Mouse (Mus musculus) left cerebral cortex, adult 8-10 months (tissue): ENCODE measurements around the gene Gdnf. TPM values are rescaled to one million over a fixed set of nuclear protein-coding genes. Genes with fewer than 3 reads are reported as not detected.

ENCODE experiments used
- DNase-seq, 2 experiments: peaks; one replicate each; pipeline ENCODE4 v3.0.0; 2022; ENCODE audit warnings: low spot score in 2 of 2
- total RNA-seq, 4 experiments: library from RNA; stranded (reverse); gene quantifications; 2 replicates each; pipeline ENCODE4 v1.2.4; 2022

The Gdnf gene
- total RNA-seq: under 1 TPM; 0.54 to 0.82 (median 0.70) TPM

DNA sequence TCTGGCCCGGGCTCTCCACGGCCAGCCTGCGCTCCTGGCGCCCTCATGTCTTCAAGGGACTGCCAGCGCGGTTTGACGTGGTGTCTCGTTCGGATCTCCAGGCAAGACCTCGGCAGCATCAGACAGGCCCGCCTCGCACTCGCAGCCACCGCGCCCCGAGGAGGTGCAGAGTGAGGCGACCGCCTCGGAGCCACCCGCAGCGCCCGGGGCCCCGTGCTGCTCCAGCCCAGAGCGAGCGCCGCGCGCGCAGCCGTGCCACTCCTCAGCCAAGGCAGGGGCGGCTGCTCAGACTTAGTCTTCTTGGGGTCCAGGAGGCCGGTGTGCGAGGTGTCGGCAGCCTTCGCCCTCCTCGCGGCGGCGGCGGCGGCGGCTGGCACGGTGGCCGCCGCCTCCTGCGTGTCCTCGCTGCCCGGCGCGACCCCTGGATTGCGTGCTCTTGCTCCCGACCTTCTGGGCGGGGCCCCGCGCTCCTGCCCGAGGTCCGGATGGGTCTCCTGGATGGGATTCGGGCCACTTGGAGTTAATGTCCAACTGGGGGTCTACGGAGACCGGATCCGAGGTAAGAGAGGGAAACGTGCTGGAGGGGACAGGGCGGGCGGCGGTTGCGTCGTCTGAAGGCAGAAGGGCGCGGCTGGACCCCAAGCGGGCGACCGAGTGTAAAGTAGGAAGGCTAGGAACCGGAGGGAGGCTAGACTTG lies at the start of gene Gdnf:
TSS of gene Gdnf (plus strand) at position 291 of the 697 bp plus-strand sequence.
- DNase-seq: no peak

DNA sequence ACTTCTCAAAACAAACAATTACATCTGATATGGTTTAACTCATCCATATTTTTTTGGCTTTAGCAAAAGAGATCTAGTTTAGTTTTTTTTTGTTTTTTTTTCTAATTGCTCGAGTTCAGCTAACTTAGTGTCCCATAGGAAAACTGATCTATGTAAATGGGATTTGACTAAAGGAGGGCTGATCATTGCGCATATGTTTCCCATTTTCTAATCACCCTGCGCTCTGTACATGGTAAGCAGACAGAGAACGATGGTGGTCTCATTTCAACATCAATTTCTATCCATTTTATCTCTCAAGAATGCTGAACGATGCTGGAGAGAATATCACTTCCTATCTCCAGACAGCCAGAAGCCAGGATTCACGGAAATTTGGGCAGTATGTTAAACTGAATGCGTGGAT lies 43.5 kb upstream of the Gdnf start:
- no peak for DNase-seq

DNA sequence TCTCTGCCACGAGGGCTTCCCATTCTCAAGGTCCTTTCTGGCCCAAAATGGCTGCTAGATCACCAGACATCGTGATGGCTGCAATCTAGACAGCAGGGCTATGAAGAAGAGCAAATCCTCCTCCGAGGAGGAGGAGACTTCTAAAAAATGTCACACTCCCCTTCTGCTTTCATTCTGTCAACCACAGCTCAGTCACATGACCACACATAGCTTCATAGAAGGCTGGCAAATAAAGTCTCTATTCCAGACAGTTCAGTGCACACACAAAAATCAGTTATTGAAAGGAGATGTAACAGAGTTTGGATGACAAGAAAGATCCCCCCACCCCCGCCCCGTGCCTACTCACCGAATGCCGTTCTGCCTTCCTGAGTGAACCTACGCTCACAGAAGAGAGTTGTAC lies 37.7 kb upstream of the Gdnf start:
- DNase-seq: no peak

DNA sequence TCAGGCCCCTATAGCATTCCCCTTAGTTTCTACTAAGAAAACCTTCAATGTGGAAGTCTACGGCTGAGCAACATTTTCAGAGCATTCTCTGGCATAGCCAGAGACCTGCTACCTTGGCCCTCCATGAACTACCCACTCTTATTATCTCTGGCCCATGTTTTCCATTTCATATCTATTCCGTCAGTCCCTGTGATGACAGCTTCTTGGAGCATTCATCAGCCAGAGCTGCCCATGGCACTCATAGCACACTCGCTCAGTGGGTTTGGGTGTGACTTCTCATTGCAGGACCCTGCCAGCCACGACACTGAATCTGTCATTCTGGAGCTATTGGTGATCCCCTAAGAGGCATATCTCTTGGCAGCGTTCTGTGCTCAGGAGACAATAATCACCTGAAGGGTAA lies 29.1 kb upstream of the Gdnf start:
- no peak for DNase-seq

DNA sequence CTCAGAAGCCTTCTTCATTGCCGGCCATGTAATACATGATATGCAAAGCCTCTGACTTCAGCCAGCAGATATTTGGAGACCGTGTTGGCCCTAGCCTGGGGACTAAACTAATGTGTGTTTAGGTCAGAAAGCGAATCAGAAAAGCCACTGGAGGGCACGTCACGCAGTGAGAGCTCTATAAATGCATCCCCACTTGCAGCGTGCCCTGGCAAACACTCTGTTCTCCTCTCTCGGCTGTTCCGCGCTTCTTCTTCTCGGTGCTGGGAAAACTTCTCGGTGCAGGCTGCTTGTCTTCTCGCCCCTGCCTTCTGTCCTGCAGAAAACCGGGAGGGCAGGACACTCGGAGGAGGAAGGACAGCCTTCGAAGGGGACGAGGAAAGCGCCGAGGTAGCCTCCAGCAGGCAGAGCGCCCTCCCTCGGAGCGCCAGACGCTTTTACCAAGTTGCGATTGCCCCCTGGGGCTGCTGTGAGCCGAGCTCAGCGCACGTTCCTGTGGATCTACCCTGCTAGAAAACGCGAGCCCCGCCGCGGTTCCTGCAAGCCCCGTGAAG lies 730 bp upstream of the Gdnf start:
- DNase-seq: no peak

DNA sequence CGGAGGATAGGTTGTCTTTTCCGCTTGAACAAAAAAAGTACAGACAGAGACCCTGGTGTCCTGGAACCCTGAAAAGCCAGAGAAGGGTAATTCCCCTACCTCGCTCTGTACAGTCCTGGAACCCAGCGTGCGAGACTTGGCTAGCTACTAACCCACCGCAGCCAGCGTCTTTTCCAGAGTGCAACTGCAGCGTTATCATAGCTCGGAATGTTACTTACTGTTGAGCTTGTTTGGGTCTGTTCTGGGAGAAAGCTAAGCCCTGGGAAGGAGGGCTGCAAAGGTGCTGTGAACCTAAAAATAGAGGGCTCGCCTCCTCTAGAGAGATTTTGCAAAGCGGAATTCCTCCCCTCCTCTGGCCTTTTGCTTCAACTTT lies 593 bp downstream of the Gdnf start:
- no peak for DNase-seq

DNA sequence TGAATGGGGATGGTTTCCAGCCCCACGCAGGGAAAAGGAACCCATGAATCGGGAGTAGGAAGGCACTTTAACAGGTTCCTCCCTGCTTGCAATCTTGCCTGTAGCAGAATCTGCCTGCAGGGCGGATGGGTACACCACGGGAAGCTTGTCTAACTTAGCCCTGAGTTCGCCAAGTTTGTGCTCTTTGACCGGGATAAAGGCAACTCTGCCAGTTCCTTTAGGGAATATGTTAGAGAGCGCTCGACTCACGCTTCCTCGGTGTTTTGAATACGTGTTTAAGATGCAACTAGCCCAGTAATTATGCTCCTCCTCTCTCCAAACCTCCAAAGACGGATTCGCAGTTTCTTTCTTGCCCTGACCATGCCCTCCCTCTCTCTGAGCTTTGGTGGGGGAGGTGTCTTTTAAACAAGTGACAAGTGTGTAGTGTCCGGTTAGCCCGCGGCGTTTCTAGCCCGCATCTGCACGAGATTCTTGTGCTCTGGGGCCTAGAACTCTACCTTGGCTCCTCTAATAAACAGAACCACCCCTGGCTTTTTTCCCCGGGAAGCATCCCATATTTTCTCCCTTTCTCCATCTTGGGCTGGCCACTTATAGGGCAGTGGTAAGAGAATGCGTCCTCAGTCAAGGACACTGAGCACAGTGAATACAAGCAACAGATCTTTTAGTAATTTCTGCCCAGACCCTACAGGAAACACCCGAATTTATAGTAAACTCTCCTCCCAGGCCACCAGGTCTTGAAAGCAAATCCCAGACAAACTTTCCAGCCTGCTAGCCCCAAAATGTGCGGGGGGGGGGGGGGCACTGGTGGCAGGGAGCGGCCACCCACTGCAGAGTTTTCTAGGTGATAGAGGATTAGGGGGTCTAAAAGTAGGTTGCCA lies 1.4 kb downstream of the Gdnf start:
- no peak for DNase-seq

DNA sequence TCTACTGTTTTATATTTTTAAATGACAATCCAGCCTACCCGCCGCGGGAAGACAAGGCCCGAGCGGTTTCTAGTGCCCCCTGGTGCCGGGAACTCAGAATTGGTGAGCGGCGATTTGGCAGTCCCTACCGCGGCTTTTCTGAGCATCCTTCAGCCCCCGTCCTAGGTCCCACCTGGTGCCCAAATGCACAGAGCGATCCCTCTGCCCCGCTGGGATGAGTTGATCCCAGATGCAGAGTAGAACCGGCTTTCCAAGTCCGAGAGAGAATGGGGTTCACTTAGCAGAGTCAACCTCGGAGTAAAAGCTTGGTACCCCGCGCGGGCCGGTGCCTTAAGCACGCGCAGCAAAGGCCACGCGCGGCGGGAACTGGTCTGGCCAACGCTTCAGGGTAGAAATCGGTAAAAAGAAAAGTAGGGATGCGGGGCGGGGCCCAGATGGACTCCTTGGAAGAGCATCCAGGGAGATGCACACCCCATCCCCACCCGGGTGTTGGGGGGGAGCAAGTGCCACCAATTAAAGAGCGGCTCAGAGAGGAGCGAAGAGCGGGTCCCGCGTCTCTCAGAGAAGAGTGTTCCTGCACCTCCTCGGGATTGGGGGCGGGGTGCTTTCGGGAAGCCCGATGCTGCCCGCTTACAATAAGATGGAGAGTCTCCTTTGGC lies 2.4 kb downstream of the Gdnf start:
- peak in 1 of 2 experiments; percentile 70 for DNase-seq

DNA sequence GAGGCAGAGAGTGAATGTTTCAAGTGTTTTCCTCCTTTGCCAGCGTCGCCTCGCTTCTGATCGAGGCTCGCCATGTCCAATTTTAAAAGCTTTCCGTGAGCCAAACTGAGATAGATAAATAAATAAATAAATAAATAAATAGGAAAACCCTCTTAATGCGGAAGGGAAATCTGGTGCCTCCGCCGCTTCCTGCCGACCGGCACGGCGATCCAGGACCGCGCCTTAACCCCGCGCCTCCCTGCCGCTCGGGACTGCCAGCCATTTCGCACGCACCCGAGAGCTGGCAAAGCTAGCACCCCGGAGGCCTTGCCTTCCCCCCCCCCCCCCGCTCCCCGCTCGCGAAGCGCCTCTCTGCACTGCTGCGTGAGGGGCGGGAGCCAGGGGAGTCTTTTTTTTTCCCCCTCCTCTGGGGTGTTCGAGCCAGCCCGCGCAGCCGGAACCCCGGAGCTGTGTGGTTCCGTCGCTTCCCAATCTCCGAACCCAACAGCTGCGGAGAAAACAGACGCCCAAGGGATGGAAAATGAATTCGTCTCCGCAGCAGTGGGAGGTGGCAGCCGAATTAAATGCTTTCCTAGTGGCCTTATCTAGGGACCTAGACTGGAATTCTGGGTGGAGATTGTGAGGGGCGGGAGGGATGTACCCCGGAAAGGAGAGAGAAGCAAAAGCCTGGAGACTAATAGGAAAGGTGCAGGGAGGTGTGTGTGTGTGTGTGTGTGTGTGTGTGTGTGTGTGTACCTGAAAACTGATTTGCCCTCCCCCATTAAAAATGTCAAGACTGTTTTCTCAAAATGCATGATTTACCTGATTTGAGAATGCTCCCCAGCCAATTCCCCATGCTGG lies 3.1 kb downstream of the Gdnf start:
- no peak for DNase-seq

DNA sequence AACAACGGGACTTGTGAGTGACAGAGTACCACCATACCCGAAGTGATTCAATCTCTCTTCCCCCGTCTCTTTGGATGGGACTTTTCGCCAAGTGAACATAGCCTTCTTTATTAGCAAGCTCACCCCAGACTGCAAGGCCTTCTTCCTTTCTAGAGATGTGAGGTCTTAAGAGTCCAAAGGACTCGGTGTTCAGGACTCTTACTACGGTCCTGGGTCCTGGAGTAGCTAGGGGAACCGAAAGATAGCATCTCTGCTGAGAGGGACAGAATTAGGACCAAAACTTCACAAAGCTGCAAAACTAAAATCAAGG lies 3.7 kb downstream of the Gdnf start:
- DNase-seq: no peak

DNA sequence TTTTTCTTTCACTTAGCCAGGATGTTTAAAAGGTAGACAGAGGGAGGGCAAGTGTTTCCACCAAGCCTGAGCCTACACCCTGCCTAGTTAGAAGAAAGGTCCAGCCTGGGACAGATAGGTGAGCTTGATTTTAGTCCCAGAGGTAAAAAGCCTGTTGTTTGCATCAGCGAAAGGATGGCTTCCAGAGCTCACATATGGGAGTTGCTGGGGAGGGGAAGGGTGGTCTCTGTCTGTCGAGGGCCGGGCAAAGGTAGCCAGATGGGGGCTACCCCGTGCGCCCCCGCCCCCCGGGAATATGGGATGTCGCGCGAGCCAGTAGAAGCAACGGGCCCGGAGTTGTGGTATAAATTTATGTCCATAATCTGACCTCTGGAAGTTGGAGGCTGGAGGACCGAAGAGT lies 4.3 kb downstream of the Gdnf start:
- DNase-seq: no peak

DNA sequence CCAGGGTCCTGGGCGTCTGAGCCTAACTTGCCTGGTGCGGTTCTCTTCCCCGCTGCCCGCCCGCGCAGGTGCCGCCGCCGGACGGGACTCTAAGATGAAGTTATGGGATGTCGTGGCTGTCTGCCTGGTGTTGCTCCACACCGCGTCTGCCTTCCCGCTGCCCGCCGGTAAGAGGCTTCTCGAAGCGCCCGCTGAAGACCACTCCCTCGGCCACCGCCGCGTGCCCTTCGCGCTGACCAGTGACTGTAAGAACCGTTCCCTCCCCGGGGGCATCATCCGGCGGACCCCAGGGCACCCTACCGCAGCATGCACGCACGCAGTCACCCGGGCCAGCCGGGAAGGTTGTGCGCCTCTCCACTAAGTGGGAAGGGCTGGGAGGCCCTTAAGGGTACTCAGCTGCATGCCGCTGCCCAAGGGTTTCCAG lies 4.9 kb downstream of the Gdnf start:
- no peak for DNase-seq

DNA sequence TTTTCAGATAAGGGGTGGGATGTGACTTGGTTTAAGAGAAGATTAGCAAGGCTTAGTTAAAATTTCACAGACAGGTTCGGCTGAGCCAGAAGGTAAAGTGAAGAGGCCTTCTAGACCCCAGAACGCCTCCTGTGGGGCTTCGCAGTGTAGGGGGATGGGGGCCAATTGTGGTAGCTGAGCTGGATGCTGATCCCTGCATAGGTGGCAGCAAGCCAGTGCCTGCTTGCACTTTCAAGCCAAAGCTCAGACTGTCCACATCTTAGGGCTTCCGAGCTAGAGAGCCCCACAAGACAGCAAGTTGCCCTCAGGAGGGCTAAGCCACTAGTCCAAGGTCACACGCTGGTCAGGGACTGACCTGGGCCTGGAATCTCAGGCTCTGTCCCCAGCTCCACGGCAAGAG lies 13.2 kb downstream of the Gdnf start:
- DNase-seq: no peak

DNA sequence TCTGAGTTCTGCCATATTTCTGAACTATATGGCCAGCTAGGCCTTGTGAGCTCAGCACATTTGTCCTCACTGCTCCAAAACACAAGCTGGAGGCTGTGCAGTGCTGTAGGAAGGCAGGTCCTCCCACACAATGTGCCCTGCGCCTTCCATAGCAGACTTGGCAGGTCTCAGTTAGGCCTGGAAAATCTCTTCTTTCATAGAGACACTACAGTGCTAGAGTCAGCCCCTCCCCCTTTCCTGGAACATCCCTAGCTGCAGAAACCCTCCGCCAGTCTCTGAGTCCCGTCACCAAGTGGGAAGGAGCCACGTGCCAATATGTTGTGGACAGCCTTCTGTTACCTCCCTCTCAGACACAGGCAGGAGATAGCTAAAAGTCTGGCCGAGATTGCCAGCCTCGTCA lies 14.9 kb downstream of the Gdnf start:
- DNase-seq: no peak

DNA sequence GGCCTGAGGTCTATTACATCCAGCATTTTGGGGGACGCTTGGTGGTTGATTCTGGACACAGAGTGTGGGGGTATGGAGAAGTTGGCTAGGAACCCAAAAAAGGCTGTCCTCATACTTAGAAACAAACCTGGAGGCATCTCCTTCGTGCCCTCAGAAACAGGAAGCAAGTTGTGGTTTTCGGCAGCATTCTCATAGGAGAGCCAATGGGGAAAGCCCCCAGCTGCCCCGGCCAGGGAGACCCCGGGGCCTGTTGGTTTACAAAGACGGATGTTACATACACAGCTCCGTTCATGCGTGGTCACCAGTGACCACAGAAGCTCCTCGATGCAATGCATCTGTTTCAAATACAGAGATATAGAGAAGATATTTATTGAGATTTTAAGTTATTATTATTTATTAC lies 24.8 kb downstream of the Gdnf start:
- no peak for DNase-seq

DNA sequence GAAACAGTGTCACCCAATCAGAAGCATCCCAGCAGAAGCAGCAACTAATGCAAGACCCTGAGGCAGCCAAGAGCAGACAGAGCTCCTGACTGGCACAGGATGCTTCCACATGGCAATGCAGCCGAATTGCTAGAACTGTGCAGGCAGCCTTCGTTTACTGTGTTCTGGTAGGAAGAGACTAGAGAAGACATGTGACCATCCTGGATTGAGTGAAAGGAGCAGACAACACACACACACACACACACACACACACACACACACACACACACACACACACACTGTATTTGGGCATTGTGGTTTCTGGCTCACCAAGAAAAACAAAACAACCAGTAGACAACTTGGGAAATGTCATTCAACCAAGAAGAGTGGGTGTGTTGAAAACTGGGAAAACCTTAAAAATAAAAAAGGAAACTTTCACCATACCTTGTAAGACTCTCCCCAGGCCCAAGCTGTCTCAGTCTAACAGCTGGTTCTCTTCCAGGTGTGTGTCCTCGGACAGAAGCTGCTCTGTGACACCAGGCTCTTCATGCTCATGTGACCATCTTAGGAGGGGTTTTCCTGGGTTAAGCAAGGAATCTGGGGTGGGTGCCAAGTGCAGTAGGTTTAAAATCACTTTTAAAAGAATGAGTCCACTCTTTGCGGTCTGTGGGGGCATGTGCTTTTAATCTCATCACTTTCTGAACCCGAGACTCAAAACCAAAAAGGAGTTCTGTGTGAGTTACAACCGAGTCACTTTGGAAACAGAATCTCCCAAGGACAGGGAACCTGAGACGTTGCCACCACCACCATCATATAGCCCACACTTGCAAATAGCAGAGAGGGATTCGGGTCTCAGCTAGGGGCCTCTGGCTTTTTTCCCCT lies 27.6 kb downstream of the Gdnf start:
- DNase-seq: no peak

DNA sequence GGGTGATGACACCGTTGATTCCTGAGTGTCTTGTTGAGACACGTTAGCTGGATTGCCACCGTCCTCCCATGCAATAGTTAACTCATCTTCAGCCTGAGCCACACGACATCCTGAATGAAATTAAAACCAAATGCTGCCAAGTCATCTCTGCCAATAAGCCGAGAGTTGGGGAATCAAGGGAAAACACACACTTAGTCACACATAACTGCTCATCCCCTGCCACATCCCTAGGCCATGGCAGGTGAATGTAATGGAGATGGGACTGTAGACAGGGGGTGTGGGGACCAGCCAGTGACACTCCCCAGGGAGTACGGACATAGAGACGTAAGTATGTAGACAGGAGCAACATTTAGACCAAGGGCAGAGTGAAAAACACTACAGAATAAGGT lies 28.3 kb downstream of the Gdnf start:
- no peak for DNase-seq

DNA sequence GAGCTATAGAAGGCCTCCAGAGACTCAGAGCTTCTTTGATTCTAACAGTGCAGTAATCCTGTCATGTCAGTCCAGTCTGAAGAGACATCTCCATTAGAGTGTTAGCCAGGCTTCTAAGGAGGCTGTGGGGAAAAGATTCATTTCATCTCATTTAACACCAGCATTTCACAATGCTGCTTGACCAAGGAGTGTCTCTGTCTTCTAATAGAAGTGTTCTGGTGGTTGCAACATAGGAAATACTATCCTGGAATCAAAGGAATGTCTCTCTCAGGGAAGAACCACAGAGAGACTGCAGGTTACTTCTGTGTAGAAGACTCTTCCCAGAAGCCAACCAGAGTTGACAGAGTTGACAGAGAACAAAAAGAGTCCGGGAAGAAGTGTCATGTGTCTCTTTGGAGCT lies 31.0 kb downstream of the Gdnf start:
- DNase-seq: no peak

DNA sequence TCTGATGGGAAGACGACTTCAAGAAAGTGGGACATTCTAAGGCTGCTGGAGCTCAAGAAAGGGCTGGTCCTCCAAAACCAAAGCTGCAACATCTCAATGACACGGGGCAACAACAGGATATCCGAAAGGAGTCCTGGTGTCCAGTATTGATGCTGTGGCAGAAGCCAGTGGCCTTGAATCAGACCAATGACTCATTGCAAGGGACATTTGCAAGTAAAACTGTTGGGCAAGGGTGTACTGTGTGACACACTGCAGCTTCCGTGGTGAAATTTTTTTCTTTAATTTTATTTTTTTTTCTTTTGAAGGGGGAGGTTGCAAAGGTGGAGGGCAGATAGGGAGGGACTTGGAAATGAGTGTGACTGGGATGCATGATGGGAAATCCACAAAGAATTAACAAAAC lies 31.8 kb downstream of the Gdnf start:
- DNase-seq: no peak

DNA sequence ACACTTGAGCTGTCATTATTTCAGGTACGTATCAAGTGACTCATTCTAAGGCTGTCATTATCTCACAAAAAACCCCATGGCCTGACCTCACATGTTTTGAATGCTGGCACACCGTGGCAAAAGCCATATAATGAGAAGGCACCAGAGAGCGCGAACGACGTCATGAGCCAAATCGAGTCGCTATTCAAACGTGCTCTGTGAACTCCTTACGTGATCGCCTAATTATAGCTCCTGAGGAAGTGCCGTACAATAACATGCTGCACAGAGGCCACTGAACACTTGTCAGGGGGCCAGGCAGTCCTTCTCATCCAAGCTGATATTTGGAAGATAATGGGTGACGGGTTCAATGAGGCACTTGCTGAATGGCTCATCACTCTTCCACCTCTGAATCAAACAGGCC lies 46.8 kb downstream of the Gdnf start:
- no peak for DNase-seq

DNA sequence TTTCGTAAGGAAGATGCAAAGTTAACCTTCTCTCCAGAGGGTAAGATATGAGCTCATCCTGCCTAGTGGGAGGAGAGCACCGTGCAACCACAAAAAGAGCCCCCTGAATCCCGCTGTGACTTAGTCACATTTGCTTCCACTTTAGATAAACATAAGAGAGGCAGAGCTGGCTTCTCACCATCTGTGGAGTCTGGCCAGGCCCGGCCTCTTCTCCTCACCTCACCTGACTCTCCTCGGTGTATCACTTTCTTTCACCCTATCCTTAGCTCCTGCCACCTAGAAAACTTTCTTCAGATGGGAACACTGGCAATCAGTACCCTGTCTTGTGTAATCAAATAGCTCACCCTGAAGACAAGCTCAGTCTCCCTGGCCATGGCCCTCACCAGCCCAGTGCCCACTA lies 48.2 kb downstream of the Gdnf start:
- no peak for DNase-seq
